Mouse (Mus musculus): ENCODE data around the gene Spats2l.

DNA sequence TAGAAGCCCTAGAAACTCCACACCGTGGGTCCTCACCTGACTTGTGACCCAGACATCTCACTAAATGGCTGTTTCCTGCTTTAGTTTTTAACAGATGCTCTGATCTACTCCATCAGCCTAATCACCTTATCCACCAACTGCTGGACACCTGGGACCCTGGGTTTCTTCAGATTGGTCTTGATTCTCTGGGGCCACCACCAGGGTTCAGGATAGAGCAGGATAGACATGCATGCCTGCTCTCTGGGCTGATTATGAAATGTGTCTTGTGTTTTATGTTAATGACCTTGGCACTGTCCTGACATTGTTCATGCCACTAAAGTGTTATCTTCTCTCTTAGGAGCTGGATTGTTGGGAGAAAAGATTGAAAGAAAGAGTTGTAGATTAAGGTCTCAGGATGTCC is 21.9 kb downstream of the Spats2l start:
- no peak for TF ChIP-seq SRF (IDR thresholded peaks at IDR 0.05; ENCODE audit: control insufficient read depth, insufficient read length, low read depth)
- no peak for TF ChIP-seq POLR2A (IDR thresholded peaks at IDR 0.05; ENCODE audit: insufficient read length, low read depth)
- TF ChIP-seq MAX (IDR thresholded peaks at IDR 0.05; ENCODE audit: low read depth): no peak
